In the genomic region with DNA sequence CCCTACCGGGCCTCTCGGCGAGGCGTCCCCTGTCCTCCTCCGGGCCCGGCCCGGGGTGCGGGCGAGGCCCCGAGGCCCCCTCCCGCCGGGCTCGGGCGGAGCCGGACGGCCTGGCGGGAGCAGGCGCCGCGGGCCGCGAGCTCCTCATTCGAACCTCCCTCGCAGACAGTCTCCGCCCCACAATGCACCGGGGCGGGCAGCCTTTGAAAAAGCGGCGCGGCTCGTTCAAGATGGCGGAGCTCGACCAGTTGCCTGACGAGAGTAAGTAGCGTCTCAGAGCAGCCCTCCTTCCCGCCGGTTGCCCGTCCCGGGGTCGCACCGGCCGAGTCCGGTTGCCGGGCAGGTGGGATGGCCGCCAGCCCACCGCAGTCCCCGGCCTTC, we compare ENCODE assay signal across 8 mouse cellular contexts. TPM values are rescaled to one million over a fixed set of nuclear protein-coding genes. Genes with fewer than 3 reads are reported as not detected.
DNase-seq lines count a peak whose midpoint lies in the region; ATAC-seq lines count a peak whose summit lies in the region.

Gene Lin9, plus strand, starts transcription at position 14 of the 381 bp plus-strand sequence.

- peak; percentile 92 for ATAC-seq in common myeloid progenitor, adult 5-6 weeks (replicated peaks; ENCODE audit: low read depth, poor library complexity, severe bottlenecking)
- ATAC-seq in megakaryocyte progenitor cell, adult 5-6 weeks (replicated peaks; ENCODE audit: poor library complexity) = peak; percentile 91

- peak; percentile 96 for DNase-seq in ZHBTc4 (ENCODE audit: low read depth, low spot score)
- DNase-seq in gastrocnemius, adult 8-10 months (ENCODE audit: low spot score in 2 of 2) = peak; percentile 74 to 75
- peak; percentile 96 for DNase-seq in induced T-regulatory cell, adult 2 months (ENCODE audit: low read depth)
- DNase-seq in left cerebral cortex, adult 9 months (ENCODE audit: low spot score in 2 of 2) = peak; percentile 59 to 88
- peak; percentile 88 for DNase-seq in right cerebral cortex, postnatal 14 days
- peak; percentile 88 to 90 for DNase-seq in urinary bladder, postnatal 36 days (ENCODE audit: low spot score in 2 of 2)

RNA-seq across cellular contexts. Expression of gene Lin9, which starts in this region (rescaled TPM):
- 38.8 and 54.7 TPM in 2 replicates for total RNA-seq in common myeloid progenitor, adult 5-6 weeks (2017)
- total RNA-seq in gastrocnemius, adult 8-10 months (2022) = 1 to 10 TPM; 3.6 to 4.6 (median 4.1) TPM
- total RNA-seq in megakaryocyte progenitor cell, adult 5-6 weeks (2015) = 26.6 and 31.1 TPM in 2 replicates
- total RNA-seq in megakaryocyte progenitor cell, adult 5-6 weeks (2017) = 31.4 and 41.9 TPM in 2 replicates

Comparison
In these comparisons a context has a peak if more than half of its experiments do, and no peak if none do; other contexts are left out.
1. Peak in every context shown above with its lines: DNase-seq and ATAC-seq.